Mouse (Mus musculus) erythroblast, embryonic 14.5 days (primary cell): Measurements from ENCODE around the gene Tmem88b. TPM values are rescaled to one million over a fixed set of nuclear protein-coding genes. Genes with fewer than 3 reads are reported as not detected.

ENCODE experiments used
- H3K27me3 ChIP-seq: 2 replicates; pipeline ENCODE4 v1.6.1; 2012; ENCODE audit warnings: inconsistent platforms; ENCODE audit not compliant: control insufficient read depth
- H3K36me3 ChIP-seq: 2 replicates; pipeline ENCODE4 v1.6.1; 2012; ENCODE audit warnings: mild to moderate bottlenecking, inconsistent platforms; ENCODE audit not compliant: control insufficient read depth
- H3K4me1 ChIP-seq: 2 replicates; pipeline ENCODE4 v1.6.1; 2012; ENCODE audit warnings: inconsistent platforms; ENCODE audit not compliant: control insufficient read depth
- H3K4me3 ChIP-seq: replicated peaks from 2 replicates; pipeline ENCODE3; 2012; ENCODE audit warnings: moderate library complexity, mild to moderate bottlenecking, inconsistent platforms
- H3K9me3 ChIP-seq: 2 replicates; pipeline ENCODE4 v1.6.1; 2012; ENCODE audit warnings: low read length, inconsistent platforms, mixed read lengths; ENCODE audit not compliant: control insufficient read depth
- GATA1 ChIP-seq: IDR thresholded peaks from 2 replicates; pipeline ENCODE4 v1.6.1; 2012; ENCODE audit warnings: low read length, inconsistent platforms, mixed read lengths
- TAL1 ChIP-seq: IDR thresholded peaks from 3 replicates; pipeline ENCODE4 v1.6.1; 2012; ENCODE audit warnings: low read length, inconsistent platforms, mixed read lengths
- polyA plus RNA-seq: library from polyadenylated mRNA; stranded (reverse); fragments of >175 nt; gene quantifications from 2 replicates; pipeline ENCODE4 v1.2.3, GENCODE M21; 2012

The Tmem88b gene
- polyA plus RNA-seq, 1 experiment: not detected

DNA sequence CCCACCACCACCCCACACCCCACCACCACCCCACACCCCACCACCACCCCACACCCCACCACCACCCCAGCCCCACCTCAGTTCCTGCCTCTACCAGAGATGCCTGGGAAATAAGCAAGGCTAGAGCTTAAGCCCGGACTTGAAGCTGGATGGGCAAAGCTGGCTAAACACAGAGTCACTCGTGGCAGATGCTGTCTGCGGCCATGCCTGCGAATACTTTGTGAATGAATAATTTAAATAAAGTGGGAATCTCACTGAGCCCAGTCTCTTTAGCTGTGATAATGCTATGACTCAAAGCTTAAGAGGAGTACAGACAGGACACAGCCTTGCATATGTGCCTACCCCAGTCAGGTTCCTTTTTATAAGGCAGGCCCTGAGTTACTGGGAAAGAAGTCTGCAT, 6.2 kb downstream of the Tmem88b start:
- Histone ChIP-seq H3K27me3 (peaks cover 81% of the 10 kb centered on the region), H3K4me3 (no peak overlapping the region), H3K36me3 (no peaks in the 10 kb centered on the region), H3K9me3 (no peaks in the 10 kb centered on the region), H3K4me1 (peaks cover 17% of the 10 kb centered on the region)
- TF ChIP-seq TAL1 (no peak), GATA1 (no peak)

DNA sequence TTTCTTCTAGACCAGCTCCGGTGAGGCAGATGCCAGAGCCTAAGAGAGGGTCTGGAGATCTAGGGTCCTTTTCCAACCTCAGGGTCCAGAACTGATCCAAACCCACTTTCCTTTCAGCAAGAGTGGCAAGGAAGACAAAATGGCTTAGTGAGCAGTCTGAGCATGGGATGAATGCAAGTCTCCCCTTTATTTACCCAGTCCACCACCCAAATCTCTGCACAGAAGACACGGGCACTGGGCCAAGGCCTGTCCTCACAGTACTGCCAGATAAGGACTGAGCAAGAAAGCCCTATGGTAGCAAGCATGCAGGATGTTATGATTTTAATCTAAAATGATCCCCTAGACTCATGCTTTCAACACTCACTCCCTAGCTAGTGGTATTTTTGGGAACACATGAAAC, 7.9 kb downstream of the Tmem88b start:
- H3K4me3 ChIP-seq: no peak overlapping the region
- no peaks in the 10 kb centered on the region for H3K36me3 ChIP-seq
- TF ChIP-seq TAL1 (no peak), GATA1 (no peak)
- peaks cover 82% of the 10 kb centered on the region for H3K27me3 ChIP-seq
- no peaks in the 10 kb centered on the region for H3K9me3 ChIP-seq
- peaks cover 11% of the 10 kb centered on the region for H3K4me1 ChIP-seq

DNA sequence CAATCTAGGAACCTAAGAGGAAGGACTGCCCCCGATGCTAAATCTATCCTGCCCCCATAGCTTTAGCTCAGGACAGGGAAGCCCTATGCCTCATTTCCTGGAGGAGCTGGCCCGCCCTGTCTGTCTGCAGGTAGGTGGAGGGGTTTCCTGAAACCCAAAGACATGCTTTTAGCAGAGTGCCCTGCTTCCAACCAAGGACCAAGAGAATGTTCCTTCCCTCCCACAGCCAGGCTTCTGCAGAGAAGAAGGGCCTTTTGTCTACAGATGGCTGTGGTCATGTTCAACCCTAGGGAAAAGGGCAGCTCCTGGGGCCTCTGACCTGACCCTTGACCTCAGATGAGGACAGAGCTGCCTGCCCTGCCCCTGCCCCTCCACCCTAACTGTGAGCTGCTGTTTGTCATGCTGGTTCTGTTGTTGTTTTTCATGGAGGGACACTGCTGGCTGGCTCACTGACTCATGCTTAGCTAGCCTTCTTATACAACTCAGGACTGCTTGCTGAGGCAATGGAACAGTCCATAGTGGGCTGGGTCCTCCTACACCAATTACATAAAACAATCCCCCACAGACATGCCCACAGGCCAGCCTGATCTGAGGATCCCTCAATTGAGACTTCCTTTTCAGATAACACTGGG, 8.9 kb downstream of the Tmem88b start:
- TF ChIP-seq TAL1 (no peak), GATA1 (no peak)
- no peak overlapping the region for H3K4me3 ChIP-seq

DNA sequence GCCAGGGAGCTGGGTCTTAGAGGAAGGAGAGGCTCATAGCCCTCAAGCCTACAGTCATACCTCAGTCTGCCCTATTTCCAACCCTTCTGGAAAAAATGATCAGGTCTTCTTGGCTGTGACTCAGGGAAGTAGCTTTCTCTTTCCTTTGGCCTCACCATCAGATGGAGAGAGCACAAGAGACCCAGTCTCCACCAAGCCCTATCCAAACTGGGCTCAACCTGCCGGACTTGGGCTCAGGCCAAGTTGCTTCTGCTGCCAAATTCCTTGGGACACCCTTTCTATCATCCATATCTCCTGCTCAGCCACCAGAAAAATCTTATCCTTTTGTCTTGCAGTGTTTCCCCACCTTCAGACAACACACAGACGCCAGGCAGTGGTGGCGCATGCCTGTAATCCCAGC, 9.8 kb downstream of the Tmem88b start:
- Histone ChIP-seq H3K4me3 (no peak overlapping the region), H3K9me3 (no peaks in the 10 kb centered on the region), H3K4me1 (peaks cover 11% of the 10 kb centered on the region), H3K36me3 (no peaks in the 10 kb centered on the region), H3K27me3 (peaks cover 77% of the 10 kb centered on the region)
- TF ChIP-seq GATA1 (no peak), TAL1 (no peak)

More for the DNA sequence above, 8.9 kb downstream of the Tmem88b start:
- no peaks in the 10 kb centered on the region for H3K9me3 ChIP-seq
- peaks cover 82% of the 10 kb centered on the region for H3K27me3 ChIP-seq
- peaks cover 11% of the 10 kb centered on the region for H3K4me1 ChIP-seq
- no peaks in the 10 kb centered on the region for H3K36me3 ChIP-seq

DNA sequence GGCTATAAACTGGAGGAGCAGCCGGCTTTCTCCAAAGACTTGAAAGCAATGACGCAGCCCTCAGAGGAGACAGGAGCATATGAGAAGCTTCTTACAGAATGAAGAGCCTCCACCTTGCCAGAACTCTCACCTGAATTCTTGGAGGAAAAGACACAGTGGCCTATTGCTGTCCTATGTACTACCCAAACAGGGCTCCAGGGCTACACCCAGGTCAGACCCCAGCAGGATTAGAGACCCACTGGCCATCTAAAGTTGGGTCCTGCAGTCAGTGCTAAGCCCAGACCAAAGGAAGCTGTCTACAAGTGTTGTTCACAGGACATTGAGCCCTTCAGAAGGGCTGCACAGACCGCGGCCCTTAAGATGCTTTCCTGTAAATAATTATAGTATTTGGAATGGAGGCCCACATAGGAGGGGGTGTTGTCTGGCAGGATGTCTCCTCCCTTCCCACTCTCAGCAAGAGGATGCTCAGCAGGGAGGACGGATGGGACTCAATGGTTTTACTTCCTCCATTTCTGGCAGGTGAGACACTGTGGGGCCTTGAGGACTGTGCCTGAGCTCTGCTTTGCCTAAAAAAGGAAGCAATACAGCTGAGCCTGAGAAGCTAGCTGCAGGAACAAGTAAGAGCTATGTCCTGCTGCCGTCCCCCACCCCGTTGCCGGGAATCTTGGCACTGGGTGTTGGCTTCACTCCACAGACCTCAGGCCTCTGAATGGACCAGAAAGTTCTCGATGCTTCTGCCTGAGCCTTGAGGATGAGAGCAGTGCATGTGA, 10.5 kb downstream of the Tmem88b start:
- H3K9me3 ChIP-seq: no peaks in the 10 kb centered on the region
- H3K36me3 ChIP-seq: no peaks in the 10 kb centered on the region
- H3K4me3 ChIP-seq: no peak overlapping the region
- peaks cover 76% of the 10 kb centered on the region for H3K27me3 ChIP-seq
- H3K4me1 ChIP-seq: peaks cover 18% of the 10 kb centered on the region
- no peak for TF ChIP-seq TAL1

DNA sequence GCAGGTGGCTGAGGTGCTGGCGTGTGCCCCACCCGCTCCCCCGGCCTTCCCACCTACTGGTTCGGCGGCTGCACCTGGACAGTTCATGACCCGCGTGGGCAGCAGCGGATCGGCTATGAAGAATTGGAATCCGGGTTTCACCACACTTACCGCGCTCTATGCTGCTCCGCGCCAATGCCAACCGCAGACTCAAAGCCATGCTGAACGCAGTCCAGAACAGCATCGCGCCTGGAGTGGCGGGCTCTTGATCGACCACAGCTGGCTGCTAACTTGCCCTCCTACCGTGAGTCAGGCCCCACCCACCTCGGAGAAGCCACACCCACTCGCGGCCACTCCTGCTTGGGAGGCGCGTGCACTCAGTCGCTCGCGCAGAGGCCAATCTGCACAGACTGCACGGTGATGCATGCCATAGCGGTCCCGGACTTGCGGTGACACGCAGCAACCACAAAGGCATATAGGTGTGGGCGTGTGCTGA, 11.4 kb downstream of the Tmem88b start, which contains the start of gene Vwa1:
TSS of gene Vwa1 (minus strand) at position 419 of the 475 bp plus-strand sequence.
- no peaks in the 10 kb centered on the region for H3K36me3 ChIP-seq
- H3K27me3 ChIP-seq: peaks cover 70% of the 10 kb centered on the region
- peaks cover 27% of the 10 kb centered on the region for H3K4me1 ChIP-seq
- H3K4me3 ChIP-seq: peak within 1 kb of the TSS; percentile 48
- TF ChIP-seq TAL1: no peak
- TF ChIP-seq GATA1: no peak
- no peaks in the 10 kb centered on the region for H3K9me3 ChIP-seq

DNA sequence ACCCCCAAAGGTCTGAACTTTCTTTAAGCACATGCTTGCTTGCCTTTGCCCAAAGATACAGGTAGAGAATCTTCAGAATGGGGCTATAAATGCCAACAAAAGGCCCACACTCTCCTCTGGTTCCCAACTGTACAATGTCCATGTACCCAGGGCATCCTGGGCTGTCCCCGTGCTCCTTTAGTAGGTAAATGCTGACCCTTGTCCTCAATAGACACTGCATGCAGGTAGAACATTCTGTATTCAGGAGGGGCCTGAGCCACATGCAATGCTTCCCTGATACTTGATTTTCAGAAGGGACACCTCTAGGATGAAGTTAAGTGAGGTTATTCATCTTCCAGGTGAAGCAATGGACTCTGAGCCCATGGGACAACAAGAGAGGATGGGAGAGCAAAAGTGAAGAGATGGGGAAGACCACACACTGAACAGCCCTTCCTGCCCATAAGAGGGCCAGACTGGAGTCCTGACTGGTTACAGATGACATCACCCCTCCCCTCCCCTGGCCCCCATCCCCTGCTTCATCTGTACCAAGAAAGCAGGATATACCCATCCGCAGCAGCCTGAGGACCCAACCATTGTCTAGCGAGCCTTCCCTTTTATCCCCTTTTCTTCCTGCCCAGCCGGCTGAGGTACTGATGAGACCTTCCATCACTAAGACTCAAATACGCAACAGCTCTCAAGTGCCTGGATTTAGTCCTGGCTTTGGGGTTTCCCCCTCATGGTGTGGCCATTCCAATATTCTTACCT, 12.2 kb downstream of the Tmem88b start:
- no peak for TF ChIP-seq TAL1
- TF ChIP-seq GATA1: no peak
- Histone ChIP-seq H3K4me1 (peaks cover 27% of the 10 kb centered on the region), H3K36me3 (no peaks in the 10 kb centered on the region), H3K9me3 (no peaks in the 10 kb centered on the region), H3K27me3 (peaks cover 66% of the 10 kb centered on the region), H3K4me3 (no peak overlapping the region)

DNA sequence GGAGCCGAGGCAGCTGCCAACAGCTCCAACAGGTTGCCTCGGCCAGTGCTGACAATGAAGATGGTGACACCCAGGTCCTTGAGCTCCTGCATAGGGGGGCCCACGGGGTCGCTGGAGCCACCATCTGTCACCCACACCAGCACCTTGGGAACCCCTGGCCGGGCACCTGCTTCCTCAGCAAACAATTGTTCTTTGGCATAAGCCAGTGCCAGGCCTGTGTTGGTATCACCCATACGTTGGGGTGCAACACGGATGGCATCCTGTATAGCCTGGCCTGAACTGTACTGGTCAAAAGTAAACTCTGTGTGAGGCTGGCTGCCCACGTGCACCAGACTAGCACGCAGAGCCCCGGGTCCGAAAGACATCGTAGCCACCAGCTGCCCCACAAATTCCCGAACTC, 12.9 kb downstream of the Tmem88b start:
- H3K9me3 ChIP-seq: no peaks in the 10 kb centered on the region
- no peak for TF ChIP-seq GATA1
- peaks cover 64% of the 10 kb centered on the region for H3K27me3 ChIP-seq
- H3K4me3 ChIP-seq: no peak overlapping the region
- H3K36me3 ChIP-seq: no peaks in the 10 kb centered on the region
- peaks cover 27% of the 10 kb centered on the region for H3K4me1 ChIP-seq

DNA sequence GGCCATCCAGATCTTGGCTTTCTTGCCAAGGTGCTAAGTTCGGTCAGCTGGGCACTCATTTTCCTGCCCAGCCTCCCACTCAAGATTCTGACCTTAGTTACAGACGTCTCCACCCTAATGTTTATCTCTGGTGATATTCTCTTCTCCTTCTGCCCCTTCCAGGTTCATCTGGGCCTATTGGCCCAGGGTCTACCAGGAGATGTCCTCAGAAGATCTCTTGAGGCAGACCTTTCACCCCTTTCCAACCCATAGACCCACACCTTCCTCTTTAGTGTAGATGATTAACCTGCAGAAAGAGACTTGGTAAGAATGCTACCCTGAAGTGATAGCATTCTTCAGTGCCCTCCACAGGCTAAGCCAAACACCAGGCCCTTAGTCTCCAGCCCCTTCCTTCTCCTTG, 14.0 kb downstream of the Tmem88b start:
- Histone ChIP-seq H3K4me1 (peaks cover 27% of the 10 kb centered on the region), H3K36me3 (no peaks in the 10 kb centered on the region), H3K4me3 (no peak overlapping the region), H3K27me3 (peaks cover 56% of the 10 kb centered on the region), H3K9me3 (no peaks in the 10 kb centered on the region)
- TF ChIP-seq TAL1: no peak
- no peak for TF ChIP-seq GATA1
